Comparison of ENCODE assay signal across 20 mouse cellular contexts in genomic region chr4:63063360-63063759, GRCm38 (mm10).
"Had no signal": no experiment of that assay in that cellular context is flagged by ENCODE, and none has a peak within 500 bp of the region (broad histone marks: within the 10 kb centered on the region; RNA-seq: fewer than 3 reads in every experiment).

No protein-coding gene starts in this region.

- H3K27ac ChIP-seq: forebrain, embryonic 15.5 days; heart, embryonic 10.5 days; hindbrain, embryonic 13.5 days; hindbrain, embryonic 15.5 days; hindbrain, postnatal 0 days; limb, embryonic 13.5 days; limb, embryonic 15.5 days; liver, embryonic 14.5 days had no signal

- H3K4me2 ChIP-seq: forebrain, embryonic 15.5 days; heart, embryonic 12.5 days; hindbrain, embryonic 13.5 days; hindbrain, embryonic 15.5 days; limb, embryonic 13.5 days; limb, embryonic 15.5 days had no signal

- H3K36me3 ChIP-seq: forebrain, embryonic 15.5 days; heart, embryonic 10.5 days; heart, embryonic 12.5 days; hindbrain, embryonic 15.5 days had no signal

- H3K9ac ChIP-seq: forebrain, embryonic 15.5 days; forebrain, postnatal 0 days; heart, embryonic 12.5 days; hindbrain, embryonic 13.5 days; hindbrain, embryonic 15.5 days; limb, embryonic 13.5 days; limb, embryonic 15.5 days; liver, embryonic 14.5 days had no signal

- DNase-seq: forebrain, postnatal 0 days; gastrocnemius, postnatal 36 days; heart, adult 18-20 months; heart, postnatal 10 days; kidney, adult 18-20 months; kidney, adult 8-10 months; kidney, postnatal 14 days; layer of hippocampus, adult 9-11 months; layer of hippocampus, postnatal 36 days; left cerebral cortex, postnatal 4 days had no signal

- H3K4me3 ChIP-seq: forebrain, embryonic 15.5 days; heart, embryonic 10.5 days; heart, embryonic 12.5 days; hindbrain, embryonic 13.5 days; hindbrain, embryonic 15.5 days; limb, embryonic 13.5 days; limb, embryonic 15.5 days had no signal

- H3K27me3 ChIP-seq: forebrain, embryonic 15.5 days; heart, embryonic 12.5 days; hindbrain, embryonic 13.5 days; hindbrain, embryonic 15.5 days; limb, embryonic 13.5 days; limb, embryonic 15.5 days had no signal

- H3K9me3 ChIP-seq: forebrain, embryonic 15.5 days; heart, embryonic 10.5 days; heart, embryonic 12.5 days; hindbrain, embryonic 13.5 days; hindbrain, embryonic 15.5 days; limb, embryonic 13.5 days; limb, embryonic 15.5 days had no signal

- ATAC-seq: forebrain, embryonic 15.5 days; forebrain, postnatal 0 days; hindbrain, postnatal 0 days; intestine, embryonic 16.5 days had no signal

- H3K4me1 ChIP-seq: heart, embryonic 10.5 days had no signal
